Mouse (Mus musculus) MEL-GATA-1-ER (cell line): ENCODE data around the gene Pef1.
A peak's percentile ranks its signal among the peaks of the same experiment; 100 is the strongest.

ENCODE experiments used
- DNase-seq: peaks from one replicate; pipeline ENCODE4 v3.0.0-alpha.2; 2012; ENCODE audit warnings: low read depth; ENCODE audit errors: extremely low read depth

Pef1 gene

DNA sequence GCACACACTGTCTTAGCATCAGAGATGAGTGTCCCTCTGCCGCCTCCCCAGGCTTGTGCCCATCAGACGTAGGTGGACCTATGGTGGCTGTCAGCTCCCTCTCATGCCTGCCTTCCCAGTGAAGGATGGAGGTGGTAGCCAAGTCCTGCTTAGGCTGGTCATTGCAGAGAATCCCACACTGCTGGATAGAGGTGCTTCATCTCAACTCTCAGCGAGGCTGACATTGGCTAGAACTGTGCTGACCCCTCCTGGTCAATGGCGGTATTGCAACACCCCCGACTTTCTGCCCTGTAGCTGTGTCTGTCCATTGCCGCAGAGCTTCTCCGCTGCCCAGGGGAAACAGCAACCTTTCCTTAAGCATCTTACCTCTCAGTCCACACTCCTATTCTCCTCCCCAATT is 15.1 kb upstream of the Pef1 start:
- peak; percentile 29 for DNase-seq

DNA sequence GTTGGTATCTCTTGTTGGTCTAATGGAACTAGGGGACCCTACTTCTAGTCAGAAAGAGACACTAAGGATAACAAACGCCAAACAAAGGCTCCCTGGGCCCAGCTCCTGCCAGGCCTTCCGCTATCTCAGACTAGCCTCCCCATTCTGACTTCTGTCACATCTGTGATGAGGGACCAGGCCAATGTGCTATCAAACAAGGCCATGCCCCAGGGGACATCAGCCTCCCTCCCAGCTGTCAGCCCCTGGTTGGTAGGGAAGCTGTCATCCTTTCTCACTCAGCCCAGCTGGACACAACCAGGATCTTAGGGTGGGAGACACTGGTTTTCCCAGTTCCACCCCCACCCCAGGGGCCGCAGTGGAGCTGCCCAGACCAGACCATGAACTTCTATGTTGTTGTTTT is 7.2 kb upstream of the Pef1 start:
- DNase-seq: no peak

DNA sequence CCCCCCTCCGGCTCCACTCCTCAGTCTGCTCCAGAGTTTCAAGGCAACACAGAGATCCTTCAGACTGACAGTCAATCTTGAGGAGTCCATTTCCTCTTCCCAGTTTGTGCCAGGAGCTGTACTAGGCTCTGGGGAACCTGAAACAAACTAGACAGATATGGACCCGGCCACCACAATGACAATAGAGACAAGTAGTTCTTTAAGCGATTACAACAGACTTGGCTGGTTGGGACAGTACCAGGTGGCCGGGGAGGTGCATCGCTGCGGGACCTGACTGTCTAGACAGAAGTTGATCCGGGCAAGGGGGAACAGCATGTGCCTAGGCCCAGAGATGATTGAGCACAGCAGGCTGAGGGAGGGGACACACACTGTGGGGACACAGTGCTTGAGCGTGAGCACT is 1.2 kb upstream of the Pef1 start:
- no peak for DNase-seq

DNA sequence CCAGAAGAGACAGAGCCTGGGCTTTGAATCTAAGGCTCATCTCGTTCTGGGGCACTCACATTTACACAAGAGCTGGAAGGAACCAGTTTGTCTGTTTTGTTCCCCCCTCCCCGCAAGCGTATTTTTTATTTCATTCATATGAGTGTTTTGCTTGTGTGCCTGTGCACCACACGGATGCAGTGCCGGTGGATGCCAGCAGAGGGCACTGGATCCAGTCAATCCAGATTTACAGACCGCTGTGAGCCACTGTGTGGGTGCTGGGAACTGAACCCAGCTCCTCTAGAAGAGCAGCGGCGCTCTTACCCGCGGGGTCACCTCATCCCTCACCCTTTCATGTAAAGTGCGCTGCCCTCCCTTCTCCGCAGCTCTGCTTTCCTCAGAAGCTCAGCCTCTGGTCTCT is 1.3 kb downstream of the Pef1 start:
- no peak for DNase-seq

DNA sequence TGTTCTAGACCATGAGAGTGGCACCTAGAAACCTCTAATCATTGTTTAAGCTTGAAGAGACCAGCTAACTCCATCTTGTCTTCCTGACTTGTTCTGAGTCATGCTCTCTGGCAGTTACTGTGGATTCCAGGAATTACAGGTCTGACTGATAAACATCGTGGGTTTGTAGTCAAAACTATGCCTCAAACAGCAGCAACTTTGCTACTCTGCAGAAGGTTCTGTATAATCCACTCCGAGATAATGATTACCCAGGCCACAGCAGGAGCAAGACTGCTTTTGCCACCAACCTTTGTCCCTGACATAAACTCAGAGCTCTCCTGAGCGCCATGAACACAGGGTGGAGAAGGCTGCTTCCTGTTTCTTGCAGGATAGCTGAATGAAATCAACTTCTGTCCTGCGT is 2.2 kb downstream of the Pef1 start:
- DNase-seq: peak; percentile 9

DNA sequence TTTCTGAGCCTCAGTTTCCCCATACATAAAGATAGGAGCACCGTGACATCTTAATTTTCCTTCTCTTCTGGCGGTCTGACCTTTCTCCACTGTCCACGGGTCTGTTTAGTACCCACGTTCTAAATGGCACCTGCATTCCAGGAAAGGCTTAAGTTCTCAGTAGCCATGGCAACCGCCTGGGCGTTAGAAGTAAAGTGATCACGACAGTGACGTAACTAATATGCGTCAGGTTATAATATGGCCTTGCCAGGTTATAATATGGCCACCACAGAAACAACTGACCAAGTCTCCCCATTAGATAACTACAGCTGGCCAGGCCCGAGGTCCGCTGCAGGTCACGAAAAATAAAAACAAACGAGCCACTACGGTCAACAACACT is 4.7 kb downstream of the Pef1 start:
- no peak for DNase-seq

DNA sequence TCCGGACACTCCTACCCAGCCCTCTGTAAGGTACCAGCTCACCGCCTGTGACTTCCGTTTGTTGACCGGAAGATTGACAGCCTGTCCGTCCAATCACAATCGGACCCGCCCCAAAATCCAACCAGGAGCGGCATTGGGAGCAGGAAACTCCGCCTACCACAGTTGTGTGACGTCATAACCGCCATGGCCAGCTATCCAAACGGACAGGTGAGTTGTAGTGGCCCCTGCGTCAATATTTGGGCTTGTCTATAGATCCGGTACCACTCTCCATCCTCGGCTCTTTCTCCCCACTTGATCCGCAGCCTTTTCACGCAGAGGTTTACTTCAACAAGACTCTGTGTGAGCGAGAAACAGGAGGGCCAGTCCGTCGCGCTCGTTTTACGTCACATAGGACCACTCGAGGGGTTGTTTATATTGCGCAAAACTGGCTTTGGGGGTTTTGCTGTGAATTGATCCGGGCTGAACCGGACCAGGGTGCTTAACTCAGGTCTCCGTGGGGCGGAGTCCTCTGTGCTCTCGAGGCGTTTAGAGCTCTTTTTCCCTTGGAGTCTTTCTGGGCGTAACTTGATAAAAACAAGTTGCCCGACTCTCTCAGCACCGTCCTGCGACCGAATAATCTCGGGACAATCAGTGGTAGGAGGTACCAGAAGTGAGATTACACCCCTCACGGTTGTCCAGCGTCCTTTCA is 5.2 kb downstream of the Pef1 start:
- DNase-seq: peak; percentile 95

DNA sequence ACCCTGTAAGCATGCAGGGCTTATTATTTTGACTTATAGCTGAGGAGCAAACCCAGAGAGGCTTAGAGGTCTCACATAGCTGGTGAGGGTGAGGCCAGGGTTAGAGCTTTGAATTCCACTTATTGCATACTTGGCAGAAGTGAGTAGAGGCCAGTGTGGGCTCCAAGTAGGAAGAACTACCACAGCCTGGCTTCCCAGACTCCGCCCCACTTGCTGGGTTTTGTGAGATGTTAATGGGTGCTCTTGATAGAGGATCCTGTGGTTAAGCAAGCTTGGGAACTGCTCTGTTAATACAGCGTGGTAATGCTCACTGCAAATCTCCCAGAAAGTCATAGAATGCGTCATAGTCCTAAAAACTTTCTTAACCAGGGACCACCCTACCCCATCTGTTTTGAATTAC is 6.6 kb downstream of the Pef1 start:
- DNase-seq: peak; percentile 61

DNA sequence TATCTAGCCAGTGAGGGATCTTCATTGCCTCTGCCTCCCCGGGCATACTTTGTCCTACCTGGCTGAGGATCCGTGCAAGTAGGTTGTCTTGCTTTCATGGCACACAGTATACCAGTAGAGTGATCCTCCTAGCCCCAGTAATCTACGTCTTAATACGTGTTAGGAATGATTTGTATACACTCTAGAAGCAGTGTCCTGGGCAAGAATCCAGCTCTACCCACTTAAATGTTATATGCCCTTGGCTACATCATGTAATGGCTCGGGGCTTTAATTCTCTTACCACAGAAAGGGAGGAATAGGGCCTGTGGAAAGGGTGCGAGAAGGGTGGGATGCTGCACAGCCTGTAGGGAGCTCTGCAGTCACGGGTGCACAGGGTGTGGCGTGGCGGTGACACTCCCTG is 7.3 kb downstream of the Pef1 start:
- no peak for DNase-seq

DNA sequence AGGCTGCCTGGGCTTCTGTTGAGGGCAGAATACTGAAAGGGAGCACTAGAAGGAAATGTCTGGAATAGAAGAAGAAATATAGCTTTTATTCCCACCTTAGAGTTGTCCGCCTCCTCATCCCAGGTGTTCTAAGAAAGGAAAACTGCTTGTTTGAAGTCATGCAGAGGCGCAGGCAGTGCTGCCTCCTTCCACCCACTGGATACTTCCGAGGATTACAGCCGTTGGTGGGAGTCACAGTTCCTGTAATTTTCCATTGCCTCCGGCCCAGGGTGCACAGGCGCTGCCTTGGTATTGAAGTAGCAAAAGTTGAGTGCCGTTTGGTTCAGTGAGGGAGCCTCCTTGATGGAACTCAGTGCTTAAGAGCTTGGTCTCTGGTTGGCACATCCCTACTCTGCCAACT is 7.7 kb downstream of the Pef1 start:
- no peak for DNase-seq

DNA sequence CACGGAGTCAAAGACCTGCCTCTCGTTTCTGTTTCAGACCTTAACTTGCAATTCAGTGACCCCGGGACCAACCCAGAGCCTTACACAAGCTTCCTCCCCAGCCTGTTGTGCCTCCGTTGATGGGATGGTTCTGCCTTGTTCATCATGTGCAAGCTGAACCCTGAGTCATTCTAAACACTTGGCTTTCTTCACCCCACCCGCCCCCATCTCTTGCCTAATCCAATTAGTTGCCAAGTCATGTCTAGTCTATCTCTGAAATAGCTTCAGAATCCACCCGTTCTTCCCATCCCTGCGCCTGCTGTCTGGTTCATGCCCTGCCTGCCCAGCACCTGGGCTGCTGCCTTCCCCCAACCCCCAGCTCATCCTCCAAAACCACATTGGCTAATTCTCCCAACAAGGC is 9.9 kb downstream of the Pef1 start:
- DNase-seq: peak; percentile 12

DNA sequence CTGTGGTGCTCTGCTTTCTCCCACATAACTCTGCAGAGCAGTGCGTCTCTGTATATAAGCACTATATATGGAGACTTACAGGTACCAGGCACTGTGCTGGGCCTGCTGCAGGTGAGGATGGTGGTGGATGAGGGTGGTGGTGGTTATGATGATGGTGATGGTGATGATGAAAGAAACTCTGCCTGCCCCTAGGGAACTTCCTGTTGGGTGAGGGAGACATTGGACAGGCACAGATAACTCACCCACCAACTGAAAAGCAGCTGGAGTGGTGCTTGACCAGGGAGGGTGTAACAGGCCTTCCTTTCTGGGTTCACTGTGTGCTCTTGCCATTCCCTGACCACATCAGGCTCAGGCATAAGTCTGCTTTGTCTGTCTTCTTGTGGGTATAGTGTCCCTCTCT is 10.4 kb downstream of the Pef1 start:
- no peak for DNase-seq

DNA sequence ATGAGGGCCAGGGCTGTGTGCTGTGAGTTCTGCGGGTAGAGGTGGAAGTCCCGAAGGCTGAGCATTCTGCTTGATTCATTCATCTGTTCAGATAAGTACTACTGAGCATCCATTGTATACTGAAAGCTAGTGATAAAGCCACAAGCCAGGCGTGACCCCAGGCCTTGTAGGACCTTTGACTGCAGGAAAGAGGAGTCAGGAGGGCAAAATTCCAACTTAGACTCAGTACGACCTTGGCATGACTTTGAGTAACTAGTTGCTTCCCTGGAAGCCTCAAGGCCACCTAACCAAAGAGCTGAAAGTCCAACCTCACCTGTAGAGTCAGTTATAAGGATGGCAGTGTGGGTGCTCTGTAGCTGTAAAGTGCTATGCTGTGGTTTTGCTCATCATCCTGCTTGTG is 18.4 kb downstream of the Pef1 start:
- no peak for DNase-seq

DNA sequence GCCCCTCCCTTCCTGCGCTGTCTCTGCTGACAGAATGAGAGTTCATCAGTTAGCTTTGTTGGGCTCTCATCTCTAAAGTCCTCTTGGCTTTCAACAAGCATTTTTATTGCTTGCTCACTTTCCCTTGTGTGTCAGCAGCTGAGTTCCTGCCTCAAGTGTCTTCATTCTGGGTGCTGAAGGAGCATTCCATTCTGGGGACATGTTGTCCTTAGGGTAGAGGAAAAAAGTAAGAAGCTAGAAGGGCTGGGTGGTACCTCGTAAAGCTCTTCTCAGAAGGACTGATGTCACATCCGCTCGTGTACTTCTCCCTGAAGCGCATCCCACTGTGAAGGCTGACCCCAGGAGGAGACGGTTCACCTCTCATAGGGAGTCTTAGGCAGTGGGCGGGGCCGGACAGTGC is 19.2 kb downstream of the Pef1 start:
- no peak for DNase-seq

DNA sequence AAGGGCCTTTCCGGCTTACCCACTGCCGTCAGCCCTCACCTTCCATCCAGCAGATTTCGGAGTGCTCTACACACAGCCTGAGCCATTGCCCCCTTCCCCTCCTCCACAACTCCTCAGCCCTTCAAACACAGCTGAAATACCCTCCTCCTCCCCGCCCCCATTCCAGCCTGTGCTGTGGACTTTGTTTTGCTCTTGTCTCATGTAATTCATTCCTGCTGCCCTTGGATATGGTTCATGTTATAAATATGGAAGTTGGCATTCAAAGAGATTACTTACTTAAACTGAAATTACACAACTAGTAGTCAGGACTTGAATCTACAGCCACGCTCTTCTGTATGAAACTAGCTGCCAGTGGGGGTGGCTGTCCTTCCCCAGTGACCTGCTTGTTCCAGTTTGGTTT is 20.7 kb downstream of the Pef1 start:
- no peak for DNase-seq

DNA sequence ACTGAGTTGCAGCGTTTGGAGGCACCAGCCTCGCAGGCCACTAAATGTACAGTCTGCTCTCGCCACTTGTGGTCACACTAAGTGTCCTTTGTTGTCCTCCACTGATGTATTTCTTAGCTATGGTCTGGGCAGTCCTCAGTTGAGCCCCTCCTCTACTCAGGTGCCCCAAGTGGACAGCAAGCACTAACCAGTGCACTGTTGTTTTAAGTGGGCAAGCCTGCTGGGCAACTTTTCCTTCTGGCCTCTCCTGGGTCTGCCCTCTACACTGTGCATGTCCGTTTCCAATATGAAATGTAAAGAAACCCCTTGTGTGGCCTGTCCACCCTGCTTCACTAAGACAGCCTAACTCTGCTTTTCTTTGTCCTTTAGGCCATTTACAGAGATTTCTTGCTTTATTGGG is 21.8 kb downstream of the Pef1 start:
- DNase-seq: no peak

DNA sequence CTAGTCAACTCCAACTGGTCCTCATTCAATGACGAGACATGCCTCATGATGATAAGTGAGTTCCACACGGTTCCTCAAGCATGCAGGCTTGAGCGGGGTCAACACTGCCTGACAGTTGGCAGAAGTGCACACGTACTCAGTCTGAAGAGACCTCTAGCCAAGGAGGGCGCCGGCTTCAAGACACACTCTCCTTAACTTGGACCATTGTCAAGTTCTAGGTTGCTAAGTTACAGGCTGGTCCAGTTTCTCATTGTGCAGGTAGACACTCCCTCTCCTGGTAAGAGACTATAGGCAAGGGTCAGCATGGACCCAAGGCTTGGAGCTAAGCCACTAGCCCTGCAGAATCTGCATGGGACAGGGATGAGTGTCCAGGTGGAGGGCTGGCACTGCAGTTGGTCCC is 22.8 kb downstream of the Pef1 start:
- no peak for DNase-seq

DNA sequence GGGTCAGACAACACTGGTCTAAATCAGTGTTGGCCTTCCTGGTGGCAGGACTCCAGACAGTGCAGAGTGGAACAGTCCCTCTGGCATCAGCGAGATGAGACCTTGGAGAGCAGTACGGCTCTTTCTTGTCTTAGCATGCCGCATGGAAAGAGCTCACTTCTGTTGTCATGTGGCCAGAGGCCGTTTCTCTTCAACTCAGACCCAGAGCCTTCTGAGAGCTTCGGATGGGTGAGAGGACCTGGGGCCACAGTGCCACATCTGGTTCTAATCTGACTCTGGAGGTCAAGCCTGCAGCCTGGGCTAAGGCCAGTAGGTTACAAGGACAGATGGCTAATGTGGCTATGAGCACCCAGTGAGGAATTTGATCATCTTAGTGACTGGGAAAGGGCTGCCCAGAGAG is 23.6 kb downstream of the Pef1 start:
- DNase-seq: no peak

DNA sequence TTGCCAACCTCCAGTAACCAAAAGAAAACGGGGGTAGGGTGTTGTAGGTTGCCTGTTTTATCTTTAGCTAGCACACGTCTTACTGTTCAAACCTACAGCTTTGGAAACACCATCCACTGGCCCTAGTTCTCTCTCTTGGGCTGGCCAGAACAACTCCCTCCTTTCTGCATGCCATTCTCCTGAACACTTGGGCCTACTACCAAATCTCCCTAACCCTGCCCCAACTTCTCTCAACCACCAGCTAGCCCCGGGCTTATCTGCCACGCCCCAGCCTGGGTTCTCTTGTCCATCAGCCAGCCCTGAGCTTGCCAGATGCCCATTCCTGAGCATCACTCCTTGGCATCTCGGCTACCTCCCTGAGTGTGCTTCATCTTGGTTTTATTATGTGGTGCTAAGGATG is 26.5 kb downstream of the Pef1 start:
- no peak for DNase-seq

DNA sequence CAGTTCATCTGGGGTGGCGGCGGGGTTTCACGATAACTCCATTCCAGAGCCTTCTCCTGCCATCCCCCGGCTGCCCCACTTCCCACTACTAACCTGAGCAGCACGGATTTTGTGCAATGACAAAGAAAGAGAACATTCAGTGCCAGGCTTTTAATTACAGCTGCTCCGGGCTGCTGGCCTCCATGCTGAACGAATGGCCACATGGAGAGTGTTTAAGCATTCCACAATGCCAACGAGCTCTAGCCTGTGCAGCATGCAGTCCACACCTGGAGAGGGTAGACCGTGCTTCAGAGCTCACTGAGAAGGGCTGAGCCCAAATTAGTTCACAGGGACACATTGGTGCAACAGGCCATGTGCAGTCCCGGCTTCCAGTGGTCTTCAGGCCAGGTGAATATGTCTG is 27.7 kb downstream of the Pef1 start:
- DNase-seq: no peak

DNA sequence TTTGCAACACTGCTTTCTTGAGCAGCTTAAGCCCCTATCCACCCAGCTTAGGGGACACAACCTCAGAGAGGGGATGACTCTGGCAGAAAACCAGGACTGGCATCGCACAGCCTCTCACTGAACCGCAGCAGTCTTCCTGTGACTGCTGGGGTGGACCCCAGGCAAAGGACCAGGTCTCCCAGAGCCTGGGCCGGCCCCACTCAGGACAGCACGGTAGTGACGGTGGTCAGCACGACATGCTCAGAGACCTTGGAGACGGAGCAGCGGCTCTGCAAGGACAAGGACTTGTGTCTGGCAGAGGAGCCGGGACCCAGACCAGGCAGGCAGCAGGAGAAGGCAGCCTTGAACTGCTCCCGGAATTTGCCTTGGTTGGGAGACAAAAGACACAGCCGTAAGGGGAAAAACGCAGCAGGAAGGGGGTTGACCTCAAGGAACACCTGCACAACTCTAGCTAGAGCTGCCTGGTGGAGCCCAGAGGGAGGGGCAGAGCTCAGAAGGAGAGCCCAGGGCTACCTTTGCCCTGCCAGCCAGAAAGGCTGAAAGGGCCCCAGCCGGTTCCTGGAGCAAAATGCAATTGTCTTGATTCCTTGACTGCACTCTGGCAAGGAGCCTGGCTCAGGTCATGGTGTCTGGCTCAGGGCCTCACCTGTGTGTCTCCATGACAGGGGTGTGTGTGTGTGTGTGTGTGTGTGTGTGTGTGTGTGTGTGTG is 28.4 kb downstream of the Pef1 start:
- no peak for DNase-seq

DNA sequence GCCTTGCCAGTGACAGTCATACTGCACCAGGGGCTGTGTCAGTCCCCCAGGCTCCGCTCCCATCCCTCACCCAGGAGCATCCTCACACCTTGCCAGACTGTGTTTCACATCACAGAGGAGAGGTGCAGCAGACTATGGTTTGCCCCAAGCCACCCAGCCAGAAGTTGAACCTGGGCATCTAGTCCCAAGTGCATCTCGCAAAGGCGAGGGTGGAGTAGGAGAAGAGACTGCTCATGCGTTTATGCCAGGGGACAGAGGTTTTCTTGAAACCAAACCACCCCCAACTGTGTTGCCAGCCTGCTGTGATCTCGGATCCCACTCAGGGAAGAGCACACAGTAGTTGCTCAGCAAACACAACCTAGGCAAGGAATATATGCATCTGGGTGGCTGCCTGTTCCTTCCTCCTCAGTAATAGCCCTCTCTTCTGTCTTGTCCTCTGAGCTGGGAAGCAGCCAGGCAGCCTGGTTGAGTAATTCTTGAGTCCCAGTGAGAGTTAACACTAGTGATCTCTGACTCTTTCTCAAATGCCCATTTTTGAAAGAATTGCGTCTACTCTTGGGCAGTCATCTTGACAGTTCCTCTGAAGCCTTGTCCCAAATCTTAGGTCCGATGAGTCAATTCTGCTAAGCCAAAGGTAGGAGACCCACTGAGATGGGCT is 29.2 kb downstream of the Pef1 start:
- no peak for DNase-seq

DNA sequence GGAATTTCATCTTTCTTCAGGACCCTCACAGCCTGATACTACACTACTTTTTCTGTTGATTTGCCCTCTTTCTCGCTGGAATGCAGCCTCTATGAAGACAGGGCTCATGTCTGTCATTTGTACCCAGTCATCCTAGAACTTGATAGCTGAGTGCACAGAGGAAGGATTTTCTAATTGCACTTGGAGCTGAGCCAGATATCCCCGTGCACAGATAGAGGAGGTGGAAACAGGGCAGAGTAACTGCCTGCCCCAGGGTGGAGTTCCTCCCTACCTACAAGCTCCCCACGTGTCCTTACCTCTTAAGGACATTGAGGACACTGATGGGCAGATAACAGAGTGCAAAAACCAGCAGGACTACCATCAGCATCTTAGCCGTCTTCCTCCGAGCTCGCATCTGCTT is 31.0 kb downstream of the Pef1 start:
- no peak for DNase-seq
